Mouse (Mus musculus): ENCODE measurements at regions not wholly inside any gene's neighbourhood (a gene's known extent, or its start where the extent isn't known, plus 50 kb on each side); places are given as distances from the start of the nearest gene placed in this dataset.
"Not testable (repeated sequence)": the region's sequence is repeated elsewhere in the genome, so short reads cannot be mapped to it uniquely, and the experiment has no call there.

DNA sequence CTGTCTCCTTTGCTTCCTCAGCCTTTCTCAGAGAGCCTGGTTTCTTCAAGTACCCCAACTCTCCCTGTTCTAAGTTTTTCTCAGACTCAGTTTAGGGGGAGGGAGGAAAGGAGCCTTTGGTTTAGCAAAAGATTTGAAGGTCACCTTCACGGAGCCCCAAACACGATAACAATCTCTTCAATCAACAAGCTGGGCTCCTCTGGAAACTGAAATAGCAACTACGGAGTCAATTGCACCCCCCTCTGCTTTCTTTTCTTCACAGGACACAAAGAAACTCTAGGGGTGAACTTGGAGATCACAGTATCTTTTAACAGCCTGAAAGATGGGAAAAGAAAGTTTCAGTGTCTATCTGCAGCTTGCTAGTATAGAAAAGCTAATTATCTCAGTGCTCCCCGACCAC, 151.4 kb upstream of the 1700012A03Rik start:
- no peak for DNase-seq (ENCODE audit: low spot score)

DNA sequence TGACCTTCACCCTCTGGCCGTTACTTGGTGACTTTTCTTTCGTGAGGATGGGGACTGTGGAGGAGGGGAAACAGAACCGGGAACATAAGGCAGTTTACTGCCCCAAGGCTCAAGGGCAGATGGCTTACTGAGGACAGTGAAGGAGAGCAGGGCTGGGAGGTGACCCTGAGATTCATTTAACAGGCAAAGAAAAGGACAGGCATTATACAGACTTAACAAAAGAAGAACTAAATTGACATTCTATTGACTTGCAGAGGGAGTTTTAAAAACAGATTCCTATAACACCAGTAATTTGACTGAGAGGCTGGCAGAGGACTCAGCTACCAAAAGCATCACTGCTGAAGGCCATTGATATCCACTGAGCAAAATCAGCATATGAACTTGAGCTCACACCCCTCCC, 153.0 kb upstream of the 1700012A03Rik start:
- DNase-seq (ENCODE audit: low spot score) = no peak

- no peak for DNase-seq (ENCODE audit: low spot score)
Observed at GRCm38 (mm10) chr6:31895835-31896234, 154.2 kb upstream of the 1700012A03Rik start.

DNA sequence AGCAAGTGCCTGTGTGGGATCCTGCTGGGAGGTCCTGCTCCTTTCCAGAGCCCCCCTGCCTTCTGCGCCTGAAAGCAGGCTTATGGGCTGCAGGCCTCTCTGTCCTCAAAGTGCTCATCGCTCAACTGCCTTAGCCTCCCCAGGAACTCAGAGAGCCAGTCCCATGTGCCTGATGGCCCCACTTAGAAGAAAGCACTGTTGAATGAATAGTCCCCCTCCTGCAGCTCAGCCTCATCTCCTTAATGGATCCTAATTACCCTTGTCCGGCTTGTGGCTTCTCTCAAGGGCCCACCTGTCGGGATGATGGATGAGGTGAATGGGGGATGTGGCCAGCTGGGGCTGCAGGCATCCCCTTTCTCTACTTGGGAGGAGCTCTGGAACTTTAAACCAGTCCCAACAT, 163.1 kb upstream of the 1700012A03Rik start:
- DNase-seq (ENCODE audit: low spot score) = no peak

DNA sequence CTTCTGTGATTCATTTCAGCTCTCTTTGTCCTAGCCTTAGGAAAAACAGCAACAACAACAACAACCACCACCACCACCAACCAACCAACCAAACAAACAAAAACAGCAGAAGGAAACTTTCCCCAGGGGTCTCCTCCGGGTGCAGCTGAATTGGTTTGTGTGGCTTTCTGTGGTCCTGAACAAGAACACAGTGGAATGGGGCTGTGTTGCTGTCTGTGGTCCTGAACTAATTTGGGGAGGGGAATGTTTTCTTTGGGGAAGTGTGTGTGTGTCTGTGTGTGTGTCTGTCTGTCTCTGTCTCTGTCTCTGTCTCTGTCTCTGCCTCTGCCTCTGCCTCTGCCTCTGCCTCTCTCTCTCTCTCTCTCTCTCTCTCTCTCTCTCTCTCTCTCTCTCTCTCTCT, 164.8 kb upstream of the 1700012A03Rik start:
- not testable (repeated sequence) for DNase-seq (ENCODE audit: low spot score)

DNA sequence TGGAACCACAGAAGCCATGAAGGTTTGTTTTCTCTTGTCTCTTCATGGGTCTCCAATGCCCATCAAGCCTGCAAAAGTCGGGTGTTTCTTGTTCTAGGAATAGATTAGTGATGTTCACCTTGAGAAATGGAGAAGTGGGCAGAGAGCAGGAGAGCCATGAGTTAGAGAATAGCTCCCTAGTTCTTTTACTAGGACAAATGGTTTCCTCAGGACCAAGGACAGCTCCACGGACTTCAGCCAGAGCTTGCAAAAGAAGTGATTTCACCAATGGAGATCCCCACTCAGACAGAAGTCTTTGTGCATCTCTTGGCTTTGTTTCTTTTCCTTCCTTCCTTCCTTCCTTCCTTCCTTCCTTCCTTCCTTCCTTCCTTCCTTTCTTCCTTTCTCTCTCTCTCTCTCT, 166.3 kb upstream of the 1700012A03Rik start:
- DNase-seq (ENCODE audit: low spot score) = no peak

GRCm38 (mm10) chr6:31874616-31875015, 175.4 kb upstream of the 1700012A03Rik start:
- no peak for DNase-seq (ENCODE audit: low spot score)

DNA sequence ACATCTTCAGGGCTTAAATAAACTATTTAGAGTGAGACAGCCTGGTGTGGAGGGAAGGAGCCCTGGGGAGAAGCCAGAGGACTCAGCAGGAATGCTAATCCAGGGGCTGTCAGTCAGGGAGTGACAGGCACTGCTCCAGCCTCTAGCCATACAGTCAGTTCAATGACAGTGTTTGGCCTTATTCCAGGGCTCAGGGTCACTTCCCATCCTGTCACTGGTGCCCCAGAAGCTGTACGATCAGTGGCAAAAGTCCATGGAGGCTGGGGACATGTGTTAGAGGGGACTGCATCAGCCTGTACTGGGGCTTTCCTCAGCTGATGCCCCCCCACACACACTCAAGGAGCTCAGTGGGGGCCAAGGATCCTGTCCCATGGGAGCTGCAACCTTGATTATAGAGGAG, 176.1 kb upstream of the 1700012A03Rik start:
- no peak for DNase-seq (ENCODE audit: low spot score)

DNA sequence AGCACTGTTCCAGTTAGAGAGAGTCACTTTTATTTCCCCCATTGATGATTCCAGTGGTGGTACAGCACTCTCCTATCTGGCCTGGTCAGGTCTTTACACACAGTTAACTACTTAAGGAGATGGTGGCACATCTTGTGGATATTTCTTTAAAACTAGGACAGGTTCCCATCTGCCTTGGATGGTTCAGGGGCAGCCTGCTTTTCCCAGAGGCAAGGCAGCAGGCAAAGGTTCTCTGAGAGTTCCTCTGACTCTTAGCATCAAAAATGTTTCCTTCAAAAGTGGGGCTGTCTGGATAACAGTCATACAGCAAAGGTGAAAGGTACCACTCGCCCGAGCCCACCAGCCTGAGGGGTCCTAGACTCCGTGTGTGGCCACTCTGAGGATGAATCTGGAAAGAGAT, 178.3 kb upstream of the 1700012A03Rik start:
- no peak for DNase-seq (ENCODE audit: low spot score)

DNA sequence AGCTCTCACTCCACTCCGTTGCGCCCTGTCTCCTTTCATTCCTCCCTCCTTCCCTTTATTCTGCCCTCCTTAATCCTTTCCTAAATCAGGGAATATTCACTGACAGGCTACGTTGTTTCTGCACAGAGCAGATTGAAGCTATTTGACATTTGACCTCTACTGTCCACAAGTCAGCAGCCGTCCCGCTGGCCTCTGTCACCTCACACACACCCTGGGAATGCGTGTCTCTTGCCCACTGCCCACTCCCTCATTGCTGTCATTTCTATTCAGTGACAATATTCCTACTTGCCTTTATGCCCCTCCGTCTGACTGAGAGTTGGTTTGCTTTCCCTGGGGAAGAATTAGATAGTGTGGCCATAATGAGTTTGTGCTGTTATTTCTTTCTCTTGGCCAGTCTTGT, 188.1 kb upstream of the 1700012A03Rik start:
- no peak for DNase-seq (ENCODE audit: low spot score)

GRCm38 (mm10) chr6:31859621-31860020, 190.4 kb upstream of the 1700012A03Rik start:
- DNase-seq (ENCODE audit: low spot score) = no peak

DNA sequence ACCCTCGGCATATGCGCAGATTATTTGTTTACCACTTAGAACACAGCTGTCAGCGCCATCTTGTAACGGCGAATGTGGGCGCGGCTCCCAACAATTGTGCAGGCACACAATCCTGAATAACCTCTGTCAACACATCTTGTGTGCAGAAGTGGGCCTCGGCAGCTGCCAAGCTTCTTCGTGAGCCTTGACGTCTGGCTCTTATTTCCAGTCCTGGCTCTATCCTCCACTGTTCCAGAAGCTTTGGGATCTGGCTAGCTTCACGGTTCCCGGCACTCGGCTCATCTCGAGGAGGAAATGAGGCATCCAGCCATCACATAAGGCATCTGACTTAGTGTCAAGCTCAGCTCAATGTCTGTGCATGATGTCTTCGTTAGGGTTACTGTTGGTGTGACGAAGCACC, 195.8 kb upstream of the 1700012A03Rik start:
- no peak for DNase-seq (ENCODE audit: low spot score)

DNA sequence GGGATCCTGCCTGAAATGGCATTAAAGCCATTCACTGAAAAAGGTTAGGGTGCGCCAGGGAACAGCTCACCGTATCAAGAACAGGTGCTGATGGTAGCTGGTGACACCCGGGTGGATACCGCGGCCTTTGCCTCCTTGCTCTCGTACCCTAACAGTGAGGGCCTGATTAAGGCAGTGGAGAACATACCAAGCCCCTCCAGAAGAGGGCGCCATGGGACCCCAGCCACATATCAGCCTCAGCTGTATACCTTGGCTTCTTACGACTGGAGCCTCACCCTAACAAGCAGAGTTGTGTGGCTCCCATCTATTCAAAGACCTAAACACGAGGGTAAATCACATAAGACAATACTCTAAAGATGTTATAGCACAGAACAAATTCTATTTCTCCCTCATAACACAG, 203.7 kb upstream of the 1700012A03Rik start:
- DNase-seq (ENCODE audit: low spot score) = no peak

DNA sequence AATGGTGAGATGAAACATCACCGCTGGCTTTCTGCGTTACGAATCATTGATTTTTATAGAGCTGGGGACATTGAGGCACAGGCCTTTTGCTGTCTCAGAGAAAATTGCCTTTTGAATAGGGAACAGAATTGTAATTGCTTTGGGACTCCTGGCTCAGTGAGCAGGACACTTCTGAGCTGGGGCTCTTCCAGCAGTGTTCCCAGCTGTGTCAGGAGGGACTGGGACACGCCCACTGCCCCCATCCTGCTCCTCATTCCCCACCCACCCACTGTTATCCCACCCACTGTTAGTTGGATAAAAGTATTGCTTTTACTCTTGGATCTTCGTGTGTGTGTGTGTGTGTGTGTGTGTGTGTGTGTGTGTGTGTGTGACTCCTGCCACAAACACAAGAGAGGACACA, 204.4 kb upstream of the 1700012A03Rik start:
- no peak for DNase-seq (ENCODE audit: low spot score)

- no peak for DNase-seq (ENCODE audit: low spot score)
Observed at GRCm38 (mm10) chr6:31840621-31841020, 209.4 kb upstream of the 1700012A03Rik start.

DNA sequence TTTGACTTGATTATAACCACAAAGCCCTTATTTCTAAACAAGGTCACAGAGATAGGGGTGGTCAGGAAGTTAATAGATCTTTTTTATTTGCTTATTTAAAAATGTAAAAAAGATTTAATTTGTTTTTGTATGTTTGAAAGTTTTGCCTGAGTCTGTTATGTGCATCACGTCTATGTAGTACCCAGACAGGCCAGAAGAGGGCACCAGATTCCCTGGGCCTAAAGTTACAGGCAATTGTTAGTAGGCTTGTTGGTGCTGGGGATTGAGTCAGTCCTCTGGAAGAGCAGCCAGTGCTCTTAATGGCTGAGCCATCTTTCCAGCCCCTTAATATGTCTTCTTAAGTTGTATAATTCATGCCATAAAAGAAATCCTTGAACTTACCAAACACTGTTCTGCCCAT, 211.5 kb upstream of the 1700012A03Rik start:
- no peak for DNase-seq (ENCODE audit: low spot score)

DNA sequence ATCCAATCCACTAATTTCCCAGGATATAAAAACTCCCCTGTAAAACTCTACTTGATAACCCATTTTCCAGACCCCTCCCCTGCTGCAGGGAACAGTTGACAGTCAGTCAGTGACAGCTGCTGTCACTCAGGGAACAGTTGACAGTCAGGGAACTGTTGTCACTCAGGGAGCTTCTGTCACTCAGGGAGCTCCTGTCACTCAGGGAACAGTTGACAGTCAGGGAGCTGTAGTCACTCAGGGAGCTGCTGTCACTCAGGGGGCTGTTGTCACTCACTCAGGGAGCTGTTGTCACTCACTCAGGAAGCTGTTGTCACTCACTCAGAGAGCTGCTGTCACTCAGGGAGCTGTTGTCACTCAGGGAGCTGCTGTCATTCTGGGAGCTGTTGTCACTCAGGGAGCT, 214.3 kb upstream of the 1700012A03Rik start:
- no peak for DNase-seq (ENCODE audit: low spot score)

- DNase-seq (ENCODE audit: low spot score) = no peak
Observed at GRCm38 (mm10) chr6:31834503-31834902, 215.5 kb upstream of the 1700012A03Rik start.

- no peak for DNase-seq (ENCODE audit: low spot score)
Observed at GRCm38 (mm10) chr6:31830610-31831009, 219.4 kb upstream of the 1700012A03Rik start.

- no peak for DNase-seq (ENCODE audit: low spot score)
Observed at GRCm38 (mm10) chr6:31823616-31824015, 226.4 kb upstream of the 1700012A03Rik start.

GRCm38 (mm10) chr6:31822186-31823085, 227.6 kb upstream of the 1700012A03Rik start:
- no peak for DNase-seq (ENCODE audit: low spot score)

- DNase-seq (ENCODE audit: low spot score) = no peak
Observed at GRCm38 (mm10) chr6:31821621-31822020, 228.4 kb upstream of the 1700012A03Rik start.

- no peak for DNase-seq (ENCODE audit: low spot score)
Observed at GRCm38 (mm10) chr6:31817640-31818039, 232.4 kb upstream of the 1700012A03Rik start.

DNA sequence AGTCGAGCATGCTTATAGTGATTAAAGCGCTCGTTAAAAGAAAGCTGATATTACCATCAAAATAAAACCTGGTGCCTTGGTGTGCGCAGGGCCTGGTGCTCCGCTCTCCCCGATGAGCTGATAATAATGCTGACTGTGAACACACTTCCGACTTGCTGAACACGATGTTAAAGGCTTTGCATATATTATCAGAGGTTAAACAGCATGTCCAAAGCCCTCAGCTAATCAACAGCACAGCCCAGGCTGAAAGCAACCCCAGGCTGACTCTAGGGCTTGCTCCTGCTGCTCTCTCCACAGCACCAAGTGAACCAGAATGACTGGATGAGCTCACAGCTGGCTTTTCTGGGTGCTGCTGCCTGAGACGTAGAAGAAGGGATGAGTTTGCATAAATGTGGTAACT, 238.2 kb upstream of the 1700012A03Rik start:
- no peak for DNase-seq (ENCODE audit: low spot score)

Measured in spleen, adult 12 weeks (tissue).